Mouse (Mus musculus) thymus, adult 2 months (tissue): ENCODE data around the gene Myo18b. TPM values are rescaled to one million over a fixed set of nuclear protein-coding genes. Genes with fewer than 3 reads are reported as not detected.

Source experiments
- DNase-seq: peaks from one replicate; pipeline ENCODE4 v3.0.0; 2021
- H3K27ac ChIP-seq: fragments of 200-500 bp; 2 replicates; pipeline ENCODE4 v1.5.1; 2012; ENCODE audit warnings: low read length, control low read depth; ENCODE audit not compliant: control insufficient read depth, insufficient read depth
- H3K27me3 ChIP-seq: fragments of 200-500 bp; 2 replicates; pipeline ENCODE4 v1.6.1; 2012; ENCODE audit warnings: mild to moderate bottlenecking, low read length, moderate library complexity, mixed read lengths; ENCODE audit not compliant: control insufficient read depth, insufficient read depth
- H3K36me3 ChIP-seq: fragments of 200-500 bp; 2 replicates; pipeline ENCODE4 v1.6.1; 2012; ENCODE audit warnings: mild to moderate bottlenecking, low read length, moderate library complexity; ENCODE audit not compliant: control insufficient read depth, insufficient read depth
- H3K4me1 ChIP-seq: fragments of 200-500 bp; replicated peaks from 2 replicates; pipeline ENCODE4 v1.6.1; 2012; ENCODE audit warnings: low read length; ENCODE audit not compliant: control insufficient read depth, insufficient read depth
- H3K4me3 ChIP-seq: fragments of 200-500 bp; 2 replicates; pipeline ENCODE4 v1.5.1; 2012; ENCODE audit warnings: mild to moderate bottlenecking, low read length, control low read depth, moderate library complexity; ENCODE audit not compliant: control insufficient read depth, insufficient read depth
- CTCF ChIP-seq: fragments of 200-500 bp; IDR thresholded peaks from 2 replicates; pipeline ENCODE4 v1.5.1; 2012; ENCODE audit warnings: mild to moderate bottlenecking, control low read depth, low read length, moderate library complexity, borderline replicate concordance; ENCODE audit not compliant: control insufficient read depth, poor library complexity, insufficient read depth; ENCODE audit errors: extremely low read depth
- POLR2A ChIP-seq: fragments of 200-500 bp; IDR thresholded peaks from 2 replicates; pipeline ENCODE4 v1.6.1; 2012; ENCODE audit warnings: mild to moderate bottlenecking, low read length, control low read depth, moderate library complexity; ENCODE audit not compliant: control insufficient read depth, poor library complexity, insufficient read depth; ENCODE audit errors: extremely low read depth
- WGBS: fragments of 180-500 bp; shearing (Covaris S2); methylation state at CpG from one replicate; pipeline ENCODE4 v1.1.7; 2018; 5-methylcytosine and 5-hydroxymethylcytosine counted together
- polyA plus RNA-seq: library from polyadenylated mRNA; depleted of rRNA; stranded (reverse); fragments of >200 nt; gene quantifications from 2 replicates; pipeline ENCODE4 v1.2.3, GENCODE M21; 2012

The Myo18b gene
- polyA plus RNA-seq, 1 experiment: 3.8 TPM

GRCm38 (mm10) chr5:112768556-112768955 lies 127.6 kb downstream of the Myo18b start:
- Histone ChIP-seq H3K27ac (no peak overlapping the region), H3K4me3 (no peak overlapping the region), H3K27me3 (no peaks in the 10 kb centered on the region), H3K36me3 (no peaks in the 10 kb centered on the region), H3K4me1 (no peaks in the 10 kb centered on the region)
- TF ChIP-seq POLR2A (no peak), CTCF (no peak)
- DNase-seq: no peak
- 95% methylated on average over 5 of the region's 5 CpGs for WGBS

GRCm38 (mm10) chr5:112761415-112762075 lies 134.6 kb downstream of the Myo18b start:
- no peak for DNase-seq
- no peaks in the 10 kb centered on the region for H3K27me3 ChIP-seq
- TF ChIP-seq POLR2A: no peak
- no peak for TF ChIP-seq CTCF
- no peak overlapping the region for H3K4me3 ChIP-seq
- 78% methylated on average over 3 of the region's 3 CpGs for WGBS
- no peaks in the 10 kb centered on the region for H3K36me3 ChIP-seq
- no peak overlapping the region for H3K27ac ChIP-seq
- no peaks in the 10 kb centered on the region for H3K4me1 ChIP-seq

GRCm38 (mm10) chr5:112755581-112755980 lies 140.6 kb downstream of the Myo18b start:
- TF ChIP-seq POLR2A (no peak), CTCF (no peak)
- DNase-seq: no peak
- no peak overlapping the region for H3K4me3 ChIP-seq

GRCm38 (mm10) chr5:112749634-112750033 lies 146.5 kb downstream of the Myo18b start:
- H3K36me3 ChIP-seq: no peaks in the 10 kb centered on the region
- H3K4me1 ChIP-seq: no peaks in the 10 kb centered on the region
- H3K4me3 ChIP-seq: no peak overlapping the region
- no peak for DNase-seq
- 83% methylated on average over 5 of the region's 5 CpGs for WGBS
- no peak overlapping the region for H3K27ac ChIP-seq
- no peak for TF ChIP-seq CTCF
- TF ChIP-seq POLR2A: no peak
- H3K27me3 ChIP-seq: no peaks in the 10 kb centered on the region

More at GRCm38 (mm10) chr5:112755581-112755980, 140.6 kb downstream of the Myo18b start:
- no peak overlapping the region for H3K27ac ChIP-seq
- H3K27me3 ChIP-seq: no peaks in the 10 kb centered on the region
- H3K4me1 ChIP-seq: no peaks in the 10 kb centered on the region
- H3K36me3 ChIP-seq: no peaks in the 10 kb centered on the region
- 28% methylated on average over 10 of the region's 10 CpGs for WGBS

- Histone ChIP-seq H3K27ac (no peak overlapping the region), H3K4me3 (no peak overlapping the region), H3K4me1 (no peaks in the 10 kb centered on the region), H3K36me3 (no peaks in the 10 kb centered on the region), H3K27me3 (no peaks in the 10 kb centered on the region)
- 39% methylated on average over 21 of the region's 21 CpGs for WGBS
- no peak for DNase-seq
- no peak for TF ChIP-seq CTCF
- TF ChIP-seq POLR2A: no peak
Observed at GRCm38 (mm10) chr5:112748001-112748719, 148.0 kb downstream of the Myo18b start.

GRCm38 (mm10) chr5:112747306-112747930 lies 148.7 kb downstream of the Myo18b start:
- Histone ChIP-seq H3K27me3 (no peaks in the 10 kb centered on the region), H3K4me3 (no peak overlapping the region), H3K36me3 (no peaks in the 10 kb centered on the region), H3K4me1 (no peaks in the 10 kb centered on the region), H3K27ac (no peak overlapping the region)
- 62% methylated on average over 8 of the region's 8 CpGs for WGBS
- no peak for TF ChIP-seq POLR2A
- TF ChIP-seq CTCF: no peak
- DNase-seq: no peak
